Mouse (Mus musculus) bone marrow, adult 2 months (tissue): Measurements from ENCODE around the gene Nbr1.

ENCODE experiments used
- CTCF ChIP-seq: fragments of 200-500 bp; IDR thresholded peaks from 2 replicates; pipeline ENCODE4 v1.5.1; 2011; ENCODE audit warnings: low read length, control low read depth; ENCODE audit not compliant: control insufficient read depth, insufficient read depth
- POLR2A ChIP-seq: fragments of 200-500 bp; IDR thresholded peaks from 2 replicates; pipeline ENCODE4 v1.6.1; 2011; ENCODE audit warnings: low read depth, mild to moderate bottlenecking, control low read depth, low read length, borderline replicate concordance; ENCODE audit not compliant: control insufficient read depth

GRCm38 (mm10) chr11:101585805-101586204 is 33.9 kb downstream of the Nbr1 start:
- TF ChIP-seq CTCF = no peak
- TF ChIP-seq POLR2A = no peak
